Mouse (Mus musculus): ENCODE data around the gene Rlbp1. TPM values are rescaled to one million over a fixed set of nuclear protein-coding genes. Genes with fewer than 3 reads are reported as not detected.

The Rlbp1 gene
- polyA plus RNA-seq, 1 experiment from 2014 or later, result 20.6 TPM

DNA sequence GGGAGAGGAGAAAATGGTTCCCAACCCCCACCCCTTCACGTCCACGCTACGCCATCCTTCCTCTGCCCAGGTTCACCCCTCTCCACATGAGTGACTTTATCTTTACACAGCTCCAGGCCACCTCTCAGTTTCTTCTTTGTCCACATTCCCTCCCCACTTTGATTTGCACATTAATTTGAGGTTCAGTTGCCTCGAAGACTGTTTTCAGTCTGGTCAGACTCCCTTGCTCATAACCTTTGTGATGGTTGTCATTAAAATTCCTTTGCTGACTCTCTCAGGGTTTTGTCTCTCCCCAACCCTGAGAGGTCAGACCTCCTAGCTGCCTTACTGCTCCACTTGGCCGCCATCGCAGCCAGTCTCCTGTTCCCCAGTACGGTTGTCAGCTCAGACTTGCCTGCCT, 7.8 kb upstream of the Rlbp1 start:
- H3K27me3 ChIP-seq (replicated peaks), result no peaks in the 10 kb centered on the region
- H3K9ac ChIP-seq (replicated peaks), result no peak overlapping the region
- H3K27ac ChIP-seq (replicated peaks), result no peak overlapping the region
- H3K4me3 ChIP-seq (replicated peaks), result no peak overlapping the region
- H3K4me2 ChIP-seq, result no peak overlapping the region
- H3K36me3 ChIP-seq, result no peaks in the 10 kb centered on the region
- ATAC-seq (ENCODE audit: low FRiP score), result no peak
- 68% methylated on average over 7 of the region's 7 CpGs for WGBS
- no peaks in the 10 kb centered on the region for H3K9me3 ChIP-seq (replicated peaks)
- peaks cover 20% of the 10 kb centered on the region for H3K4me1 ChIP-seq

DNA sequence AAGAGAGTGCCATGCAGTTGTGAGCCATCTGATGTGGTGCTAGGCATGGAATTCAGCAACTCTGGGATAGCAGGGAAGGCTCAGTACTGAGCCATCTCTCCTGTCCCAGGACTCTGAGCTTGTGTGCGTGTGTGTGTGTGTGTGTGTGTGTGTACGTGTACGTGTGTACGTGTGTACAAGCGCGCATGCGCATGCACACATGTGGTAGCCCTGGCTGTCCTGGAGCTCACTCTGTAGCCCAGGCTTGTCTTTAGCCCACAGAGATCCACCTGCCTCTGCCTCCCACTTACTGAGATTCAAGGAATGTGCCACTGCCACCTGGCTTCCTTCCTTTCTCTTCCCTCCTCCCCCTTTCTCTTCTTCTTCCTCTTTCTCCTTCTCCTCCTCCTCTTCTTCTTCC, 7.1 kb upstream of the Rlbp1 start:
- Histone ChIP-seq H3K9ac (replicated peaks) (no peak overlapping the region), H3K27me3 (replicated peaks) (no peaks in the 10 kb centered on the region), H3K4me1 (peaks cover 20% of the 10 kb centered on the region), H3K36me3 (no peaks in the 10 kb centered on the region), H3K4me3 (replicated peaks) (no peak overlapping the region), H3K9me3 (replicated peaks) (no peaks in the 10 kb centered on the region), H3K27ac (replicated peaks) (no peak overlapping the region), H3K4me2 (no peak overlapping the region)
- no peak for ATAC-seq (ENCODE audit: low FRiP score)
- 97% methylated on average over 7 of the region's 7 CpGs for WGBS

GRCm38 (mm10) chr7:79392860-79393513, 6.1 kb upstream of the Rlbp1 start:
- 69% methylated on average over 9 of the region's 9 CpGs for WGBS

DNA sequence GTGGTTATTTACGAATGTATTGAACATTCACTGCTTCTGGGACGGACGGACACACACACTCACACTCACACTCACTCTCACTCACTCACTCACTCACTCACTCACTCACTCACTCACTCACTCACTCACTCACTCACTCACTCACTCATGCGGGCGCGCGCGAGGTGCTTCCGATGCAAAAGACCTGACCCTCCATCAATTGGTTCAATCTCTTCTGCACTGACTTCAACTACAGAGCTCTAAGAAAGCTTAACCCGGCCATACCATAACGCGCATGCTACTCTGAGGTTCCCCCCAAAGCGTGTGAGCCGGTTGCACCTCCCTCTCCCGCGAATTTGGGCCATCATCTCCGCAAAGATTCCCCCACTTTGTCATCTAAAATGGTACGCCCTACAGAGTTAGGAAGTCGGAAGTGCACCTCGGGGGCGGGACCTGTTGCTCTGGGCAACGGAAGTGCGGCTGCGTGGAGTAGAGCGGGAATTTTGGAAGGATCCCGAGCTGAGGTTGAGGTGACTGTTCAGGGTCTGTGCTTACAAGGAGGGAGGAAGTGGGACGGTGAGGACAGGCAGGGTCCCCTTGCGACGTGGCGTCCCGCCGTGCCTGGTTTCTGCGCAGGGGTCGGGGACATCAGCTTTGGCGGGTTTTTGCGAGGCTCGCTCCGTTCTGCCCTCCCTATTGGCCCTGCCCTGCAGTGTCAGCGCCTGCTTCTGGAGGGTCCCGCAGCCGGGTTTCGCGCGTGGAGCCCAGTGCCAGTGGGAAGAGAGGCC, 5.2 kb upstream of the Rlbp1 start, which contains the start of gene Fanci:
Gene Fanci, plus strand, starts transcription at position 47 of the 767 bp plus-strand sequence.
- H3K27me3 ChIP-seq (replicated peaks), result no peaks in the 10 kb centered on the region
- peak within 1 kb of the TSS; percentile 70 for H3K9ac ChIP-seq (replicated peaks)
- peaks cover 16% of the 10 kb centered on the region for H3K4me1 ChIP-seq
- under 1% methylated on average over 44 of the region's 44 CpGs for WGBS
- H3K4me3 ChIP-seq (replicated peaks), result peak within 1 kb of the TSS; percentile 61
- no peaks in the 10 kb centered on the region for H3K36me3 ChIP-seq
- peak; percentile 92 for ATAC-seq (ENCODE audit: low FRiP score)
- peak within 1 kb of the TSS; percentile 99 for H3K4me2 ChIP-seq
- no peaks in the 10 kb centered on the region for H3K9me3 ChIP-seq (replicated peaks)
- H3K27ac ChIP-seq (replicated peaks), result peak within 1 kb of the TSS; percentile 86

More at GRCm38 (mm10) chr7:79392860-79393513, 6.1 kb upstream of the Rlbp1 start:
- Histone ChIP-seq H3K4me3 (replicated peaks) (peak overlapping the region; percentile 61), H3K36me3 (no peaks in the 10 kb centered on the region), H3K4me1 (peaks cover 19% of the 10 kb centered on the region), H3K27ac (replicated peaks) (no peak overlapping the region), H3K27me3 (replicated peaks) (no peaks in the 10 kb centered on the region), H3K9me3 (replicated peaks) (no peaks in the 10 kb centered on the region), H3K4me2 (peak overlapping the region; percentile 99), H3K9ac (replicated peaks) (no peak overlapping the region)
- no peak for ATAC-seq (ENCODE audit: low FRiP score)

- peaks cover 16% of the 10 kb centered on the region for H3K4me1 ChIP-seq
- H3K9me3 ChIP-seq (replicated peaks), result no peaks in the 10 kb centered on the region
- peak overlapping the region; percentile 86 for H3K27ac ChIP-seq (replicated peaks)
- ATAC-seq (ENCODE audit: low FRiP score), result no peak
- H3K27me3 ChIP-seq (replicated peaks), result no peaks in the 10 kb centered on the region
- peak overlapping the region; percentile 61 for H3K4me3 ChIP-seq (replicated peaks)
- peak overlapping the region; percentile 70 for H3K9ac ChIP-seq (replicated peaks)
- no peaks in the 10 kb centered on the region for H3K36me3 ChIP-seq
- WGBS, result 17% methylated on average over 3 of the region's 3 CpGs
- H3K4me2 ChIP-seq, result peak overlapping the region; percentile 99
Measured at GRCm38 (mm10) chr7:79391471-79391870, 4.6 kb upstream of the Rlbp1 start.

- Histone ChIP-seq H3K27me3 (replicated peaks) (no peaks in the 10 kb centered on the region), H3K9me3 (replicated peaks) (no peaks in the 10 kb centered on the region), H3K4me1 (peaks cover 16% of the 10 kb centered on the region), H3K27ac (replicated peaks) (no peak overlapping the region), H3K4me3 (replicated peaks) (no peak overlapping the region), H3K36me3 (no peaks in the 10 kb centered on the region), H3K9ac (replicated peaks) (no peak overlapping the region), H3K4me2 (no peak overlapping the region)
- 83% methylated on average over 5 of the region's 5 CpGs for WGBS
- ATAC-seq (ENCODE audit: low FRiP score), result no peak
Measured at GRCm38 (mm10) chr7:79390141-79390708, 3.4 kb upstream of the Rlbp1 start.

DNA sequence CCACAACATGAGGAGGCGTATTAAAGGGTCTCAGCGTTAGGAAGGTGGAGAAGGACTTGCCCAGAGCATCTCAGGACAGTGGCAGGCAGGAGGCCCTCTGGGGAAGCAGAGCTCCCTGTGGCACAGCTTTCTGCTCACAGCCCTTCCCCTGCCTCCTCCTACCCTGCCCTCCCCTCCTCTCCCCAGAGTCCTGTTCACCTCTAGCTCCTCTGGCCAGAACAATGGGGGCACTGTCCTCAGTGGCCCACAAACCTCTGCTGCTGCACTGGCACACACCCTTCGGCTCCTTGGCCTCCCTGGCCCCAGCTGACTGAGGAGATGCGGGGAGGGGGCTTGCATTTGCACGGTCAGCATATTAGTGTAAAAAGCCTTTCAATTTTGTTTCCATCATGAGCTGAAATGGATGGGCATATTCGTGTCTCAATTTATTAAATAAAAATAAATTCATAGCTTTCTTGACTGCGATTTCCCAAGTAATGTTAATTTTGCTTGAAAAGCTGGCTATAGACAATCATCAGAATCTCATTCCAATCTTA, 1.9 kb upstream of the Rlbp1 start:
- H3K27me3 ChIP-seq (replicated peaks), result no peaks in the 10 kb centered on the region
- H3K4me3 ChIP-seq (replicated peaks), result no peak overlapping the region
- no peak overlapping the region for H3K4me2 ChIP-seq
- H3K9ac ChIP-seq (replicated peaks), result no peak overlapping the region
- no peaks in the 10 kb centered on the region for H3K9me3 ChIP-seq (replicated peaks)
- no peaks in the 10 kb centered on the region for H3K36me3 ChIP-seq
- ATAC-seq (ENCODE audit: low FRiP score), result 0 out of 2 replicates have a peak, but pooled peaks have one; percentile 11
- no peak overlapping the region for H3K27ac ChIP-seq (replicated peaks)
- 63% methylated on average over 7 of the region's 7 CpGs for WGBS
- peaks cover 16% of the 10 kb centered on the region for H3K4me1 ChIP-seq

- Histone ChIP-seq H3K27ac (replicated peaks) (0 out of 2 replicates have a peak overlapping the region, but pooled peaks have one; percentile 33), H3K9me3 (replicated peaks) (no peaks in the 10 kb centered on the region), H3K27me3 (replicated peaks) (no peaks in the 10 kb centered on the region), H3K36me3 (no peaks in the 10 kb centered on the region), H3K4me3 (replicated peaks) (no peak overlapping the region), H3K4me1 (peaks cover 16% of the 10 kb centered on the region), H3K9ac (replicated peaks) (no peak overlapping the region), H3K4me2 (no peak overlapping the region)
- no peak for ATAC-seq (ENCODE audit: low FRiP score)
- 60% methylated on average over 7 of the region's 7 CpGs for WGBS
Measured at GRCm38 (mm10) chr7:79387991-79388390, 1.1 kb upstream of the Rlbp1 start.

- H3K9ac ChIP-seq (replicated peaks), result no peak overlapping the region
- H3K4me3 ChIP-seq (replicated peaks), result no peak overlapping the region
- H3K9me3 ChIP-seq (replicated peaks), result no peaks in the 10 kb centered on the region
- H3K4me1 ChIP-seq, result peaks cover 9% of the 10 kb centered on the region
- no peaks in the 10 kb centered on the region for H3K27me3 ChIP-seq (replicated peaks)
- H3K36me3 ChIP-seq, result no peaks in the 10 kb centered on the region
- no peak for ATAC-seq (ENCODE audit: low FRiP score)
- H3K27ac ChIP-seq (replicated peaks), result peak overlapping the region; percentile 42; the same call in 1 of the 2 replicates
- no peak overlapping the region for H3K4me2 ChIP-seq
- 74% methylated on average over 8 of the region's 8 CpGs for WGBS
Measured at GRCm38 (mm10) chr7:79387140-79387539, 292 bp upstream of the Rlbp1 start.

DNA sequence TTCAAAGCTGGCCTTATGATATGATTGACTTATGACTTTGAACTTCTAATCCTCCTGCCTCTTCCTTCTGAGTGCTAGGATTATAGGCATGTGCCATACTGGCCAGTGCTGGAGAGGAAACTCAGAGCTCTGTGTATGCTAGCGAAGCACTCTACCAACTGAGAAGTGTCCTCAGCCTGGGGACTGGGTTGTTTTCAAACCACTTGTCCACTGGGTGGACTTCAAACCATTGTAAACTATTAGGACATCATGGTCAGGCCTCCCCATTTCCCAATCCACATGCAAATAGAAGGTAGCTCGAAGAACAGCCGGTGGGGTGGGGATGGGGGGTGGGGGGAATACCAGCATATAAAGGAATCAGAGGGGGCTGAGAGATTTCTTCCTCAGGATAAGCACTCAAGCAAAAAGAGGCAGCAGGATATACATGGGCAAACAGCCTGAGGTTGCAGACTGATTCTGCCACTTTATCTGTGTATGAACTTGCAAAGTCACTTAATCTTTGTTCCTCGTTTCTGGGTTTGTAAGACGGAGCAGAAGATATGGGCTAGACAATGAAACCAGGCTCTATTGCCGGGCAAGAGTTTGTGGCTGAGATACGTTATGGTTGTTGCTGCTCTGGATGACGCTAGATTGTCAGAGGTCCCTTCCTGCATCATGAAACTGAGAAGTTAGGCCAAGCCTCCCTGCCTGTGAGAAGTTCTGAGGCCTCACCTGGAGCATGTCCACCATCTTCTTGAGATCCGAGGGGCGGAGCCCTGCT, 10.2 kb downstream of the Rlbp1 start:
- ATAC-seq (ENCODE audit: low FRiP score), result no peak
- Histone ChIP-seq H3K27me3 (replicated peaks) (no peaks in the 10 kb centered on the region), H3K4me3 (replicated peaks) (no peak overlapping the region), H3K4me2 (no peak overlapping the region), H3K9ac (replicated peaks) (no peak overlapping the region), H3K4me1 (no peaks in the 10 kb centered on the region), H3K9me3 (replicated peaks) (no peaks in the 10 kb centered on the region), H3K27ac (replicated peaks) (no peak overlapping the region), H3K36me3 (no peaks in the 10 kb centered on the region)
- WGBS, result 92% methylated on average over 10 of the region's 10 CpGs

DNA sequence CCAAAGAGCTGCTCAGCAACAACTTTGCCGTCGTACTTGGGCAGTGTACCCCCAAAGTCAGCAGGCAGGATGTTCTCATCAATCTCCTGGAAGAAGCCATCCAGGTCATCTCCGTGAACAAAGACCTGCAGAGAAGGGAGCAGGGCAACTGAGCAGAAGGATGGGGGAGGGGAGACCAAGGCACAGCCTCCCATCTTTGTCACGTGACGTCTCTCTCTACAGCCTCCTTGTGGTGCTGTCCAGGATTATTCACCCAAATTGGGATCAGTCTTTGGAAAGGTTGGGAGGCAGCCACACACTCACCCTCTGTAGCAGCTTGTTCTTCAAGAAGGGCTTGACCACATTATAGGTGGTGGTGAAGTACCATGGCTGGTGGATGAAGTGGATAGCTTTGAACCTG, 11.3 kb downstream of the Rlbp1 start:
- Histone ChIP-seq H3K4me1 (no peaks in the 10 kb centered on the region), H3K9ac (replicated peaks) (no peak overlapping the region), H3K9me3 (replicated peaks) (no peaks in the 10 kb centered on the region), H3K27ac (replicated peaks) (no peak overlapping the region), H3K4me2 (no peak overlapping the region), H3K36me3 (no peaks in the 10 kb centered on the region), H3K4me3 (replicated peaks) (no peak overlapping the region), H3K27me3 (replicated peaks) (no peaks in the 10 kb centered on the region)
- 72% methylated on average over 5 of the region's 5 CpGs for WGBS
- no peak for ATAC-seq (ENCODE audit: low FRiP score)

Data from neural tube, embryonic 15.5 days (tissue).